Mouse (Mus musculus): Measurements from ENCODE around the gene Bves. TPM values are rescaled to one million over a fixed set of nuclear protein-coding genes. Genes with fewer than 3 reads are reported as not detected.
A peak's percentile ranks its signal among the peaks of the same experiment; 100 is the strongest.
"Not testable (repeated sequence)": the region's sequence is repeated elsewhere in the genome, so short reads cannot be mapped to it uniquely, and the experiment has no call there.

Bves gene
- 10 to 100 TPM; 38.2 to 39.0 TPM for total RNA-seq (2021)
- long read RNA-seq, experiment 1, full-length matches to known transcripts, result 48 of 186 reads
- long read RNA-seq, experiment 1, partial matches to known transcripts, result 114 of 186 reads
- long read RNA-seq, experiment 1, other reads (novel, unspliced or antisense), result 24 of 186 reads
- long read RNA-seq, experiment 2, full-length matches to known transcripts, result 57 of 147 reads
- long read RNA-seq, experiment 2, partial matches to known transcripts, result 63 of 147 reads
- long read RNA-seq, experiment 2, other reads (novel, unspliced or antisense), result 27 of 147 reads

DNA sequence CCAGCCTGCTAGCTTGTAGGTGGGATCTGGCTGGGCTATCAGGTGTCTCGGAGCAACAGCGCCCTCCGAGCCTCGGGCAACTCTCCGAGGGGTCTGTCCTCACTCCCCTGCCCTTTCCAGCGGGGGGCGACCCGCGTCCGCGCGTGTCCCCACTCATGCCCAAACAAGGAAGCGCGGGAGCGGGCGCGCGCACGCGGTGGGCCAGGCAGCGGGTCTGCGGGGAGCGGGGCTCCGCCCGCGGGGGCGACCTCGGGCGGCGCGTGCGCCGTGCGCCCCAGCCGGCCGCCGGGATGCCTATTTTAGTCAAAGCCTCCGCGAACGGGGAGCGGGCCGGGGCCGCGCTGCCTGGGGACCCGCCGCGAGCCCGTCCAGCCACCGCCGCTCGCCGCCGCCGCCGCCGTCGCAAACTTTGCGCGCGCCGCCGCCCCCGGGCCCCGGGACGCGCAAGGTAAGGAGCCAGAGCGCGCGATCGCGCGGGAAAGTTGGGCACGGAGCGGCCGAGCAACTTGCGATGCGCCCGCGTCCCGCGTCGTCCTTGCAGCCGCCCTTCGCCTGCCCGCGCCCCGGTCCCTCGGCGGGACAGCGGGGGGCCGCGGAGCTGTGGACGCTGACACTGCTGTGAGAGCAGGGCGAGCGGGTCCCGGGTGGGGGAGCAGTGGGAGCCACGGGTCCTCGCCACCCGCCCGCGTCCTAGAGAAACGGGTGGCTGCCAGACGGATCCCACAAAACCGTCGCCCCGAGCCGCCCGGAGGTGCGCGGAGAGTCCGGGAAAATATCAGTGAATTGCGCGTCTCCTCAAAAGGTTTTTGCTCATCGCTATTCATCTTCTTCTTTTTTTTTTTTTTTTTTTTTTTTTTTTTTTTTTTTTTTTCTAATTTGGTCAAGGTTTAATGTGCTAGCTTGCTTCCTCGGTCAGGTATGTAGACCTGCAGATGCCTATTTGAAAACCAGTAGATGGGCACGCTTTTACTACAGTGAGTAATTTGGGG, at the start of gene Bves:
Bves (plus strand) TSS at position 339 of the 989 bp plus-strand sequence.
- peak; percentile 54 for DNase-seq

DNA sequence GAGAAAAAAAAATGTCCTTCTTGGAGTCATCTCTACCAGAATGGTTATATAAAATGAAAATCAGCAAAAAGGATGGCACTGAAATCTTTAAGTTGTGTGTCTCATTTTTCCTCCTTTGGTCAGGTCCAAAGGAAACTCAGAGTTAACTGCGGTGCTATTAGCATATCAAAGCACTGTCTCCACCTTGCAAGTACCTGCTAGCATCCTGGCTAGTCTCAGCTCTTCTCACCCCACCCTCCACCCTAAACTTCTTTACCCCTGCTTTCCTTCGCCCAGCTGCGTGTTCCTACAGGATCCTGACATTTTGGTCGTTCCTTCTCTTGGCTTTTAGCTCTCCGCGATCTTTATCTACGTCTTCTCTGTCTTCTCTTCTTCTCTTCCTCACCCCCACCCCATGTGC, 47.2 kb upstream of the Bves start:
- no peak for DNase-seq

DNA sequence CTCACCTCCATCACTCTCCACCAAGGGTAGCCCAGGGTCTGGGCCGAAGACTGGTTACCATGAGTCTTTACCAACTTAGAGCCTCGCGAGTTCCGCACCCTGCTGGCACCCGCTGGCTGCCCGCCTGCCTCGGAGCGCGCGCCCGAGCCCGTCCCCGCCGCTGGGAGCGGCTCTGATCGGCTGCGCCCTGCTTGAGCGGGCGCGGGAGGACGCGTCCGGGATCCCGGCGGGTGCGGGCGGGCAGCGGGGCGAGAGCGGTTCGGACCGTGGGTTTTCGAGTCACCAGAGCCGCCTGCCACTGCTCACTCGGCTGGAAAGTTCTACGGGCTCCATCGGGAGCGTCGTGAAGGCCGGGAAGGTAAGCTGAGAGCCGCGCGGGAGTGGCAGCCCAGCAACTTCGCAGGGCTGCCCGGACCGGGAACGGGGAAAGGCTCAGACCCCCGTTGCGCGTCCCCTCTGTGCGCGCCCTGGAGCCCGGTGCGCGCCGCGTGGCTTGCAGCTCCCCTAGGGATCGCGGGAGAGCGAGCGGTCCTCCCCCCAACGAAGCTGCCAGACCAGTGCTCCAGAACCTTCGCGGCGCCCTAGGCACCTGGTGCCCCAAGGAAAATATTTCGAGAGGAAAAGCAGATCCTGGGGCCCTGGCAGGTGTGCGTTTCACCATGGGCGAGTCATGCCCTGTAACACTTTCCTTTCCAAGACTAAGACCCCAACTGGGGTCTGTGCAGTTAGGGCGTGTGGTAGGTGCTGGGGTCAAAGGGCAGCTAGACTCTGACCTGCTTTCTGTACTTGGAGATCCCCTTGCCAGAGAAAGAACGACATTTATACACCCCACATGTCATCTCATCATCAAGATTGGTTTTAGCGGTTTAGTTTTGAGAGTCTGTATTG, 46.1 kb upstream of the Bves start:
- DNase-seq, result peak; percentile 66

DNA sequence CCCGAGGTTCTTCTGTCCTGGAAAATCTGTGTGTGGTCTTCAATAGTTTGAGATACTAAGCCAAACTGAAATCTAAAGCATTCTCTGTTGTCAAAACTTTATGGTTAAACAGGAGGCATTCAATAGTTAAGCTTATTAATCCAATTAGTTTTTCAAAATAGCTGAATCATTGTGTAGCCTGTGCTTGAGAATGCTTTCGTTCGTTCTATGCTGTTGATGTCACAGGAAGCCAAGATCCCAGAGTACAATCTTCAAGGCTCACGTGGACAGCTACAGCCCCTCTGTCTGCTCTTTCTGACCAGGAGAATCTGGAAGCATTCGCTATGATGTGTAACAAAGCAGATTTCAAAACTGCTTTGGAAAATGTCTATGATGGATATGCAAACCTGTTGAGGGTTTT, 45.0 kb upstream of the Bves start:
- DNase-seq, result no peak

DNA sequence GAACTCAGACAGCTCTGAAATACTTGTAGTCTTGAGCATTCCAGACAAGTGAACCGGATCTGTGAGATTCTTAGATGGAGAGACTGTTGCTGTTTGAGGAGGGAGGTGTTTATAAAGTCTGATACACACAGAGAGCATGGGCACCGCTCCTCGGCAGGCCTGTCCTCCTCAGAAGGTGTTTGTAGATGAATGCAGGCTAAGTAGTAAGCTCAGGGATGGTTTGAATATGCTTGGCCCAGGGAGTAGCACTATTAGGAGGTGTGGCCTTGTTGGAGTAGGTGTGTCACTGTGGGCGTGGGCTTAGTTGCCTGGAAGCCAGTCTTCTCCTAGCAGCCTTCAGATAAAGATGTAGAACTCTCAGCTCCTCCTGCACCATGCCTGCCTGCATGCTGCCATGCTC, 43.4 kb upstream of the Bves start:
- not testable (repeated sequence) for DNase-seq

DNA sequence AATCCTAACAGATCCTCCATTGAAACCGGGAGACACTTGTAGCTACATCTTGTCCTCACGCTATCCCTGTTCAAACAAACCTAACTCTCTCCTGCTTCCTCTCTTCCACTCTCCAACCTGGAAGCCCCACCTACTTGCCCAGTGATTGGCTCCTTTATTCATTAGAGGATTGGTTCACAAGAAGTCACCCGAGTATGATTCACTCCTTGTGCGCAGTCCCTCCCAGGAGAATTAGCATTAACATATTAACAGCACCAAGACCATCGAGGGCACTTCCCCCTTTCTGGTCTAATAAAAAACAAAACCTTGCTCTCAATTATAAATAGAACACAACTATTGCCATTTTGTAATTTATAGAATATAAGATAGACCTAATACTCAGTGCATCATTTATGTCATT, 40.5 kb upstream of the Bves start:
- DNase-seq, result no peak

DNA sequence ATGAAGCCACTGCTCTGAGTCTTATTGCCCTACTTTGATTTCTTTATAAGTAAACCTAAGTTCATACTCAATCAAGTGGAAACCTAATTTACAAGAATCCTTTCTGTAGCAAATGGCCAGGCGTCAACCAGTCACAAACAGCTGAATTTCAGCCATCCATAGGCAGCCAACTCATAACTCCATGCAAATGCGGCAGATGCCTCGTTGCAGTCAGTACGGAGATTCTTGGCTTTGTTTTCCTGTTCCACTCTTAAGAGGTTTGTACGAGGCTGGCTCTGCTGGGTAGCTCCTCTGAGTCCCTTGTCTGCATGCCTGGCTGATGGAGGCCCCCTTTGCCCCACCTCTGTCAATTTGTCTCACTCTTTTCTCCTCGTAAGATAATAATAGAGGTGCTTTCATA, 37.1 kb upstream of the Bves start:
- DNase-seq, result no peak

DNA sequence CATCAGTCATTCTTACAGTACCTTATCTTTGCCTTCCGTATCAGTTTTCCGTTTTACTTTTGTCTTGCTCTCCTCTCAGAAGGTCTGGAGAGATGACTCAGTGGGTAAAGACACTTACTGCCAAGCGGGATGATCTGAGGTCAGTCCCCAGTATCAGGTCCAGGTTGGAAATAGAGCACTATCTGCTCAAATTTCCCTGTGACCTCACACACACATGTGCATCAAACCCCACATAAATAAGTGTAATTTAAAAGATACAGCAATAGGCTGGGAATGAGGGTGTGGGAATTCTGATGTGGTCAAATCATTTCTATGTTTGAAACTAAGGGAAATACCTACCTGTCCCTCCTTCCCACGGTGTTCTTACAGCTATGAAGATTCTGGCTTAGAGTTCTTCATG, 36.1 kb upstream of the Bves start:
- DNase-seq, result no peak

DNA sequence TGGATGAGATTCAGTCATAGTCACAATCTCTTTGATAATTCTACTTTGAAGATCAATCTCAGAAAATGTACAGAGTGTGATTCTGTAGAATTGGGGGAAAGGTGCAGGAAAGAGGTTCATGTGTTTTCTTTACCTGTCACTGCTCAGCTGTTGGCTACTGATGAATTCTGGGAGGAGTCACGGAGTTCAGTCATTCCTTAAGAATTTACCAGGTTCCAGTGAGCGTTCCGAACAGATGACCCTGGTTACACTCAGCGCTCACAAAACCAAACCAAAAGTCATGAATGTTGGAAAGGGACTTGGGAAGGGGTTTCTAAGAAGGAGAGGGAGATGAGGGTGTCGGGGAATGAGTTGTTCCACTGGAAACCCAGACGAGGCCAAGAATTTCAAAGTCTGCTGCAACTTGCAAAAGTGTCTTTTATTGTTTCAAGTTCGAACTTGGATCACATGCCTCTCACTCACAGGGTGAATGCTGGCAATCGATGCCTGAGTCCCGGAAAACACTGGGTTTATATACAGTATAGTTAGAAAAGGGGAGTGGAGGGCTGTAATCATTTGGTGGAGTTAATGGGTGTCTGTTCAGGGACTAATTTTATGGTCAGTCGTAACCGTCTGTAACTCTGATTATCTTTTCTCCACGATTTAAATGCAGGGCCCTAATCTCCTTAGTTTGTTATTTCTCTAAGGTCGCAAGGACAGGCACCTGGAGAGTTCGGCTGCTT, 32.1 kb upstream of the Bves start:
- no peak for DNase-seq

DNA sequence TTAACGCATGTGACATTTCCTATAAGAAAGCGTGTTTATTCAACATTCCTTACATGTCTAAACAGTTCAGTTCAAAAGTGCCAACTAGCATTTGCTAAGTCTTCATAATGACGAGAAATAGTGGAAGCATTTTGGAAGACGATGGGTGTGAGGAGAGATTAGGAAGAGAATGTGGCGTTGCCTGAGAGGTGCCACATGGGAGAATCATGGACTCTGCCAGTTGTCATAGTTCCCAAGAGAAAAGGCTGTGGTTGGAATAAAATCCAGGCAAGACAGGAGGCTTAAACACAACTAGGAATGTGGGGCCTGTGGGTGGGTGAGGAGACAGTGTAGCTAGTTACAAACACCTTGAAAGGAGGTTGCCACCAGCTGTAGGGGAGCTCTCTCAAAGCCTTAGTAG, 30.4 kb upstream of the Bves start:
- no peak for DNase-seq

DNA sequence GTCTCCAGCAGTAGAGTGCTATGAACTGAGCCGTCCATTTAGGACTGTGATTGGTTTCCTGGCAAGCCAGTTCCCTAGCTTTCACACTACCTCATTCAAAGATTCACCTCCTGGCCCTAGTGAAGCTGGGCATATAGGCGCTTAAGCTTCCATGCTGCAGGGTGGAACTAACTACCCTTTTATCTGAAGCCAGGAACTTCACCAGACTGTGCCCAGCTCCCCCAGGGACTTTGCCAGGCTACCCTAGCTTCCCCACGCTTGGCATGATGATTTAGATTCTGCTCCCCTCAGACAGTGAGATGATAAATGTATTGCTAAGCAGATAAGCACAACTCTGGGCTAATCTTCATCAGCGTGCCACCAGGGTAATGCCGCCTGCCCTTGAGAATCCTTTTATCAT, 24.4 kb upstream of the Bves start:
- no peak for DNase-seq

DNA sequence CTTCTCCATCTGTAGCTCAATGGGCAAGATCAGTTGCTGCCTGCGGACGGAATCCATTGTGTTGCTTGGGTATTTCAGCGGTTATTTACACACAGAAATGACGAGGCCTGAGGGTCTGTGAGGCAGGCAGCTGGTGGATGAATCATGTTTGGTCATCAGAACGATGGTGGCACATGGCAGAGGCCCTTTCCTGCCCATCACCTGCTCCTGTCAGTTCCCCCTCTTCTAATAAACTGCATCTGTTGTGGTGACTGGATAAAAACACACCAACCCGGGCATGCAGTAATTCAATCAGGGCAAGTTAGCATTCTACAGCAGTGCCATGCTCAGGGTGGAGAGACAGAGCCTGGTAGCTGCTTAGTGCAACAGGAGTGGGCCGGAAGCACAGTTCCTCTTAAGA, 23.9 kb upstream of the Bves start:
- DNase-seq, result peak; percentile 59

DNA sequence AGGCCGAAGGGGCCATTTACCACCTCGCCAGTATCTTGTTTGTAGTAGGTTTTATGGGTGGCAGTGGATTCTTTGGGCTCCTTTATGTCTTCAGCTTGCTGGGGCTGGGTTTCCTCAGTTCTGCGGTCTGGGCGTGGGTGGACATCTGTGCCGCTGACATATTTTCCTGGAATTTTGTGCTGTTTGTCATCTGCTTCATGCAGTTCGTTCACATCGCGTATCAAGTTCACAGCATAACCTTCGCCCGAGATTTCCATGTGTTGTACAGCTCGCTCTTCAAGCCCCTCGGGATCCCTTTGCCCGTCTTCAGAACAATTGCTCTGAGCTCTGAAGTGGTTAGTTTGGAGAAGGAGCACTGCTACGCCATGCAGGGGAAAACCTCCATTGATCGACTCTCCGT, 20.7 kb upstream of the Bves start:
- no peak for DNase-seq

DNA sequence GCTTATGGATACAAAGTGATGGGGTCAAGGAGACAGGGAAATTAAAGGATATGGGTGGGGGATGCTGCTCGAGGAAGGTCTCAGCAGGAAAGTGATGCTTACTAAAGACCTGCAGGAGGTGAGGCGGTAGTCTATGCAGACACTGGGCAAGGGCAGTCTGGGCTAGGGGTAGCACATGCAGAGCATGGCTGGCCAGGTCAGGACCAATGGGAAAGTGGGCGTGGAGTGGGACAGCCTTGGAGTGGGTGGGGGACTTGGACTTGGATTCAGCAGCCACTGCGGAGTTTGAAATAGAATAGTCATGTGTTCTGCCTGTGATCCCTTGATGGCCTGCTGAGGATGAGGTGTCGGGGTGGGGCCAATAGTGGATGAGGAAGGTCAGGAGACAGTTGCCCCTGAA, 16.6 kb upstream of the Bves start:
- DNase-seq, result no peak

DNA sequence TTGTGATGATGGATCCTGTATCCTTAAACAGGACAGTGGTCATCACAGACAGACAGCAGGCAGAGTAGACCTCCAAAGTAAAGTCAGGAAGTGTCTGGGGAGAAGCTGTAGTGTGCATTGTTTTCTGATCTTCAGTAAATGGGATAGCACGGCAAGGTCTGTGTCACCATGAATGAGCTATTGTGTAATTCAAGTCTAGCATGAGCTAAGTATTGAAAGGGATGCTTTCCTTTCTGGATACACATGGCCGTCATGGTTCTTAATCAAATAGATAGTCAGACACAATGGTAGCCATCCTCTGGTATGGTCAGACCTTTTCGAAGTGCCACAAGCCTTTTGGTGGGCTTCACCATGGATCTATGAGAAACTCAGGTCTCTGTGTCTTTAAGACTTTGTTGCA, 15.3 kb upstream of the Bves start:
- DNase-seq, result no peak

DNA sequence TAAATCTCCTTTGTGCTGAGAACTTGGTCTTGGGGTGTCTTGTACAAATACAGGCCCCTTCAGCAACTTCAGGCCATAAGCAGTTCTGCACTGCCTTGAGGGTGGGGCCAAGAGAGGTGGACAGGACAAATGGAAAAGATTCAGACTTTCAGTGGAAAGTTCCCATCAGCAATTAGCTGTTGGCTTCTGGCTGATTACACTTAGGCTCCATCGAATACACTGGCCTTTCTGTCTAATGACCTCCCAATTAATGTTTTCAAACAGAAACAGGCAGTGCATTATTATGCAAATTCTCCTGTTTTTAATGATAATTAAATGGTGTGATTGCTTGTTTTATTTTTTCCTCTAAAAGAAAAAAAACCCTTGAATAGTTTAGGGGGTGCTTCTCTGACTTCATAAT, 11.4 kb upstream of the Bves start:
- DNase-seq, result no peak

DNA sequence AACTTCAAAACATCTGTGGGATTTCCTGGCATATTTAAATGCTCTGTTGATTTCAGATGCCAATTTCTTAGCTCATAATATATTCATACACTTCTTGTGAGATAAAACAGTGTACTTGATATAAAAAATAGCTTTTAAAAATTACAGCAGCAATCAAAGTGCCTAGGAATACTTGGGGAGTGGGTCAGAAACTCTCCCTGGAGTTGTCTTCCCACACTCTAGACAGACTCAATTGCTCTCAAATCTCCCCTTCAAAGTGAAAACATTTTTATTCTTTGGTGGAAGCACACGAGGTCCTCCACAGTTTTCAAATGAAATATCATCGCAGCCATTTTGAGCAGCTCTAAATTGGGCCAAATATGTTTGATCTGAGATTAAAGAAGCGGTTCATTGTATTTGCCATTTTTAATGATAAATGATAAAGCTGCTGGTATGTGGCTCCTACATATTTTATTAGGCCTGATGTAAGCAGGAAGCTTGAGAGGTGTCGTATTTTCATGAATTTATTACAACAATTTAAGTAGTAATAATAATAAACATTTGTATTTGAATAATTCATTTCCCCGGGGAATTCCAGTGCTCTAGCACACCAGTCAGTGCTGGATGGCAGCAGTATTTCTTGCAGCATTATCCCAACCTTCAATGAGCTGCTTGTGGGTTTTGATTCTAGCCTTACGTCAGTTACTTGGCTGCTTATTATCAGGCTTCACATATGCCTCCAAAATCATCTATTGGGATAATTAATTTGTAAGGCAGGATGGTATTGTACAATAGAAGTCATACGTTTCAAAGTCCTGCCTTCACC, 7.2 kb upstream of the Bves start:
- no peak for DNase-seq

DNA sequence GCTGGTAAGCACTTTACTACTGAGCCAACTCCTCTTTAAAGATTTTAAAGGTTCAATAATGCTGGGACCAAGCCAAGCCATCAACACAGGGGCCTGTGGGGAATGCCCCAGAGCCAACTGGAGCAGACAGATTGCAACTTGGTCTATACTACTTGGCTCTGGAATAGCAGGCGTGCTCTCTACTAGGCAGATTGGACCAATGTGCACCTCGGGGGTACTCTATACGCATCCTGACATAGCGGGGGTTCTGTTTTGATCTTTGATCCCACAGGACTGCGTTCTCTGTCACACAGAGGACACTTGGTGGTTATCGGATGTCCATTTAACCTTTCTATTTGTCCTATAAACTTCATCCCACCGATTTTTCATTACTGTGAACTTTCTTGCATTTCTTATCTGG, 647 bp upstream of the Bves start:
- DNase-seq, result no peak

DNA sequence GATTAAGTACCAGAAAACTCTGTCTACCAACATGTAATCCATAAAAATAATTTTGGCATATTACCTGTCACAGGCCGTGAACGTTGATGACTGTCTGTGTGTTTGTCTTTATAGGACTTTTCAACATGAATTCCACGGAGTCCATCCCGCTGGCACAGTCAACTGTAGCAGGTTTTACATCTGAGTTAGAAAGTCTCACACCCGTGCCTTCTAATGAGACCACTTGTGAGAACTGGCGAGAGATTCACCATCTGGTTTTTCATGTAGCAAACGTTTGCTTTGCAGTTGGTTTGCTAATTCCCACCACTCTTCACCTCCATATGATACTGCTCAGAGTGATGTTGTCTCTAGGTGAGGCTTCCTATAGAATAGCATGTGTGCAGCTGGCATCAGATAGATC, 3.5 kb downstream of the Bves start:
- no peak for DNase-seq

DNA sequence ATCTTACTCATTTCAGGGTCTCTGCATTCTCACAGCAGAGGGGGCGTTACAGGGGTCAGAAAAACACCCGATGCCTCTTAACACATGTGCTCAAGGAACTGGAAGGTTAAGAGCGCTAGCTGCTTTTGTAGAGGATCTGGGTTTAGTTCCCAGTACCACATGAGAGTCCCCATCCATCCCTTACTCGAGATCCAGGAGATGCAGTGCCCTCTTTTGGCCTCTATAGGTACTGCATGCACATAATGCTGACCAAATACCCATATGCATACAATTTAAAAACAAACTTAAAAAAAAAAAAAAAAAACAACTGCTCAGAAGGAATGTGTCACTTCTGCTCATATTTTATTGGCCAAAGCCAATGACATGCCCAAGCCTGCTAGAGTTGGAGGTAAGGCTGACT, 8.8 kb downstream of the Bves start:
- no peak for DNase-seq

DNA sequence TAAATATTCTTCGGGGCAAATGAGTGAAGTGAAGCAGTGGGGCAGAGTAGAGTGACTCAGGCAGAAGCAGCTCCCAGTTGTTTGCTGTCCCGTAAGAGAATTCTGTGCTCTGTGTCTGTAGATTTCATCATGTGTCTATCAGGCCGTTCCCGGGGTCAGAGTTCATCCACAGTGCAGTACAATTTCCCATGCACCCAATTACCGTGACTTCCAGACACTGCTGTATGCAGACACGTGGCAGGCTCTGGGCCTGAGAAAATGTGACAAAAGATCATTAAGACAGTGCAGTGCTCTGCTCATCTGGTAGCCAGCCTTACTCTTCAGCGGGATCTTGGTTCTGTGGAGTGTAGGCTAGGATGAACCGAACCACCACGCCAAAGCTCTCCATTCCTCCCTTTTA, 9.6 kb downstream of the Bves start:
- DNase-seq, result no peak
